Mouse (Mus musculus) testis, adult 2 months (tissue): ENCODE measurements around the gene Kcna1.

ENCODE experiments used
- CTCF ChIP-seq: fragments of 200-500 bp; IDR thresholded peaks from 2 replicates; pipeline ENCODE4 v1.5.1; 2012; ENCODE audit warnings: low read depth, mild to moderate bottlenecking, inconsistent platforms, low read length, moderate library complexity; ENCODE audit not compliant: control insufficient read depth, insufficient read depth, insufficient replicate concordance
- POLR2A ChIP-seq: fragments of 200-500 bp; IDR thresholded peaks from 2 replicates; pipeline ENCODE4 v1.6.1; 2012; ENCODE audit warnings: low read depth, mild to moderate bottlenecking, inconsistent platforms, low read length, moderate library complexity; ENCODE audit not compliant: control insufficient read depth

GRCm38 (mm10) chr6:126645044-126645541, 1.1 kb downstream of the Kcna1 start:
- TF ChIP-seq POLR2A (no peak), CTCF (no peak)
